Mouse (Mus musculus): ENCODE measurements at regions not wholly inside any gene's neighbourhood (a gene's known extent, or its start where the extent isn't known, plus 50 kb on each side); places are given as distances from the start of the nearest gene placed in this dataset.

- no peak for DNase-seq (ENCODE audit: low read depth, low spot score)
Observed at GRCm38 (mm10) chr1:91611281-91611680, 70.9 kb downstream of the Asb1 start.

- DNase-seq (ENCODE audit: low read depth, low spot score) = no peak
Observed at GRCm38 (mm10) chr1:91611694-91612093, 71.3 kb downstream of the Asb1 start.

- DNase-seq (ENCODE audit: low read depth, low spot score) = no peak
Observed at GRCm38 (mm10) chr1:91612912-91613311, 72.6 kb downstream of the Asb1 start.

- no peak for DNase-seq (ENCODE audit: low read depth, low spot score)
Observed at GRCm38 (mm10) chr1:91615396-91615795, 75.1 kb downstream of the Asb1 start.

- DNase-seq (ENCODE audit: low read depth, low spot score) = no peak
Observed at GRCm38 (mm10) chr1:91618527-91619135, 78.3 kb downstream of the Asb1 start.

- DNase-seq (ENCODE audit: low read depth, low spot score) = no peak
Observed at GRCm38 (mm10) chr1:91621141-91621540, 80.8 kb downstream of the Asb1 start.

GRCm38 (mm10) chr1:91622874-91623273, 82.5 kb downstream of the Asb1 start:
- no peak for DNase-seq (ENCODE audit: low read depth, low spot score)

- DNase-seq (ENCODE audit: low read depth, low spot score) = no peak
Observed at GRCm38 (mm10) chr1:91624028-91624427, 83.7 kb downstream of the Asb1 start.

- DNase-seq (ENCODE audit: low read depth, low spot score) = no peak
Observed at GRCm38 (mm10) chr1:91624531-91625300, 84.4 kb downstream of the Asb1 start.

GRCm38 (mm10) chr1:91626090-91626489, 85.7 kb downstream of the Asb1 start:
- no peak for DNase-seq (ENCODE audit: low read depth, low spot score)

- DNase-seq (ENCODE audit: low read depth, low spot score) = no peak
Observed at GRCm38 (mm10) chr1:91630206-91630605, 89.9 kb downstream of the Asb1 start.

- no peak for DNase-seq (ENCODE audit: low read depth, low spot score)
Observed at GRCm38 (mm10) chr1:91630871-91631410, 90.6 kb downstream of the Asb1 start.

- no peak for DNase-seq (ENCODE audit: low read depth, low spot score)
Observed at GRCm38 (mm10) chr1:91632906-91633493, 92.7 kb downstream of the Asb1 start.

- no peak for DNase-seq (ENCODE audit: low read depth, low spot score)
Observed at GRCm38 (mm10) chr1:91636571-91636970, 96.2 kb downstream of the Asb1 start.

GRCm38 (mm10) chr1:91640551-91640950, 100.2 kb downstream of the Asb1 start:
- DNase-seq (ENCODE audit: low read depth, low spot score) = no peak

- DNase-seq (ENCODE audit: low read depth, low spot score) = no peak
Observed at GRCm38 (mm10) chr1:91658991-91659441, 118.7 kb downstream of the Asb1 start.

- no peak for DNase-seq (ENCODE audit: low read depth, low spot score)
Observed at GRCm38 (mm10) chr1:91659486-91659885, 119.1 kb downstream of the Asb1 start.

GRCm38 (mm10) chr1:91663289-91663688, 122.9 kb downstream of the Asb1 start:
- no peak for DNase-seq (ENCODE audit: low read depth, low spot score)

GRCm38 (mm10) chr1:91664622-91665021, 124.3 kb downstream of the Asb1 start:
- peak; percentile 13 for DNase-seq (ENCODE audit: low read depth, low spot score)

- DNase-seq (ENCODE audit: low read depth, low spot score) = no peak
Observed at GRCm38 (mm10) chr1:91668530-91668929, 128.2 kb downstream of the Asb1 start.

- no peak for DNase-seq (ENCODE audit: low read depth, low spot score)
Observed at GRCm38 (mm10) chr1:91670980-91671379, 130.3 kb upstream of the Twist2 start.

- no peak for DNase-seq (ENCODE audit: low read depth, low spot score)
Observed at GRCm38 (mm10) chr1:91674082-91674655, 127.1 kb upstream of the Twist2 start.
